Mouse (Mus musculus) Muller cell, postnatal 12 days (primary cell): ENCODE measurements at regions not wholly inside any gene's neighbourhood (a gene's known extent, or its start where the extent isn't known, plus 50 kb on each side); places are given as distances from the start of the nearest gene placed in this dataset.
A peak's percentile ranks its signal among the peaks of the same experiment; 100 is the strongest.

Experiments used
- DNase-seq: peaks from one replicate; pipeline ENCODE4 v3.0.0-alpha.2; 2015; ENCODE audit errors: inconsistent ontology term

GRCm38 (mm10) chr8:53954476-53955158 is 122.8 kb upstream of the Vegfc start:
- DNase-seq = no peak

- peak; percentile 90 for DNase-seq
Measured at GRCm38 (mm10) chr8:53956148-53956547, 121.3 kb upstream of the Vegfc start.

GRCm38 (mm10) chr8:53958548-53958947 is 118.9 kb upstream of the Vegfc start:
- DNase-seq = no peak

DNA sequence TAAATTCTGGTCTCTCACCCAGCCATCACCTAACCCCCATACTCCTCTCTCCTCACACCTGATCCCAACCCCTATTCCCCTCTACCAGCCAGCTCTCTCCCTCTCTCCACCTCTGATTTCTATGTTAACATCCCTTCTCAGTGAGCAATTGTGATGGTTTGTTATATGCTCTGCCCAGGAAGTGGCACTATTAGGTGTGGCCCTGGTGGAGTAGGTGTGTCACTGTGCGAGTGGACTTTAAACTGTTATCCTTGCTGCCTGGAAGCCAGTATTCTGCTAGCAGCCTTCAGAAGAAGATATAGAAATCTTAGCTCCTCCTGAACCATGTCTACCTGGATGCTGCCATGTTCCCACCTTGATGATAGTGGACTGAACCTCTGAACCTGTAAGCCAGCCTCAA is 114.4 kb upstream of the Vegfc start:
- no peak for DNase-seq

DNA sequence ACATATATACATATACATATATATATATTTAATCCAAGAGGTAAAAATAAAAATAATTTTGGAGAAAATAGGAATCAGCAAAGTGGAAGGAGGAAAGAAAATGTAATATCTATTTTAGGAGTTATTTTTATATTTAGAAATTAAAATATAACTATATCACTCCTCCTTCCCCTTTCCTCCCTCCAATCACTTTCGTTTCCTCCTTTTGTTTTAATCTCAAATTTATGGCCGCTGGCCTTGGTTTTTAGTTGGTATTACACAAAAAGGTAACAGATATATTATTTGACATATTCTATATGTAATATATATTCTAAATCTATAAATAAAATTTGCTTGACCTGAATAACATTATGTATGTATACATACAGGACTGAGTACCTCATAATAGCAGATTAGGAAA is 93.1 kb upstream of the Vegfc start:
- DNase-seq = no peak

GRCm38 (mm10) chr8:53985685-53986084 is 91.7 kb upstream of the Vegfc start:
- no peak for DNase-seq

DNA sequence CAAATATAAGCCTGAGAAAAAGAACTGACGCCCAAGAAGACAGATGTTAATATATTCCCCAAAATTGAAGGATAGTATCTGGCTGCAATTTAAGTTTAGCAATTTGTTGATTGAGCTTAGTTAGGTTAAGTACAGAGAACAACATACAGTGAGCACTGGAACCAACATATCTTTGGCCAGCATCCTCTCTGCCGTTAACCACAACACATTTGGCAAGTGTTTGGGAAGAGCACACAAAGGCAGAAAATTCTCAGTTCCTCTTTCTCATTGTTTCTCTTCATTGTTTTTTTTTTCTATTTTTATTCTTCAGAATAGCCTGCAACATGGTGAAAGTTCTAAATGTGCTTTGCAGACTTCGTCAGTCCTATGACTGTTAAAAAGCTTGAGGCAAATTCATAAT is 83.2 kb upstream of the Vegfc start:
- no peak for DNase-seq

DNA sequence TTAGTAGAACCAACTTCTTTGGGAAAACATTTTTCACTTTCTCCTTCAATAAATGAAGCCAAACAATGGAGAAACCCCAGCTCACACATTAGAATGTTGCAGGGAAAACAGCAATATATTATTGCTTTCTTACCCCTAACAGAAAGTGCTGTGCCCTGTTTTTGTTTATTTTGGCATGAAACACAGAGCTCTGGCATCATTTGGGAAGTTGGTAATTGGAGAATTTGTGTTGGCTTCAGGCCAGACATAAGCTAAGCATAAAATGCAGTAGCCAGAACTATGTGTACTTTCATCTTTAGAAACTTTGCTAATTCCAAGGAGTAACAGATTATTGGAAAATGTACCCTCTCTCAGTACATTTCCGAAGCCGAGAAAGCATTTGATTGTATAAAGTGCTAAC is 79.9 kb upstream of the Vegfc start:
- DNase-seq = peak; percentile 73

- DNase-seq = peak; percentile 18
Measured at GRCm38 (mm10) chr8:54002948-54003347, 74.5 kb upstream of the Vegfc start.

GRCm38 (mm10) chr8:54014096-54014495 is 63.3 kb upstream of the Vegfc start:
- no peak for DNase-seq

DNA sequence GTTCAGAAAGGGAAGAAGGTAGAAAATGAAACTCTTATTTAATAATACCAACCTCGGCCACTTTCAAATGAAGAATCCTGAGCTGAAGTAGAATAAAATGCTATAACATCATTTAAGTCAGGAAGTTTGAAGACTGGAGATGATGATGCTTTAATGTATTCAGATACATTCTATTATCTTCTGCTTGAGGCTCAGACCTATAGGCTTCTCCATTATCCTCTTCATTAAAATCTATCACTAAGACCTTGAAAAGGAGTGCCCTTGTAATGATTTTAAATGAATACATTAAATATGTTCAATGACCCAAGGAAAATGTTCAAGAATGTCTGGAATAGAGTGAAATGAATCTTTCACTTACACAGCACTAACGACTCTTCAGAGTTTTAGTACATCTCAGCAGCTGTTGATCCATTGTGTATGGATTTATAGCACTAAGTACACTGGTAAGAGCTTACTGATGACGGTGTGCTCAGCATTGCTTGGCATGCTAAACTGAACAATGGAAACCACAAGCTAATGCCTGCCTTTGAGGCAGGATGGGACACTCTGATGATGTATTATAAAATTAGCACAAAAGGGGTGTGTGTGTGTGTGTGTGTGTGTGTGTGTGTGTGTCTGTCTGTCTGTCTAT is 58.8 kb upstream of the Vegfc start:
- peak; percentile 72 for DNase-seq
